1 mouse cellular context compared by ENCODE assay signal in the genomic region with DNA sequence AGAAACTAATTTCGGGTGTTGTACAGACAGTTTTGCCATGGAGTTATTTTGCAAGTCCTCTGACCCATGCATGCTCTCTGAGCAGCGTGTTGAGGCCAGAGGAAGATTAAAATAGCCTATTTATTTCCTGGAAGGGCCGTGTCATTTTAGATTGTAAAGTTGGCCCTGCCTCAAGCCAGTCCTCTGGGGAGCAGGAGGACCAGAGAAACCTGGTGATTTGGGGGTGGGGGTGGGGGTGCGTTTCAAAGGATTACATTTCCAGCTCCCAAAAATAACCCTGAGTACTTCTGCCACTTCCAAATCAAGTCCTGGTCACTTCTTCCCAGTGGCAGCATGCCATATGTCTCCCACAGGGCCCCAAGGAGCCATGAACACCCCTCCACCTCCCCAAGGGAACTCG.
TF ChIP-seq lines count a peak whose summit lies in the region.

No protein-coding gene starts in this region.

TF ChIP-seq in MEL, 35 proteins besides CTCF, POLR2A, EP300 and RAD21:
- no peak for TF ChIP-seq ZMIZ1 (IDR thresholded peaks at IDR 0.05; ENCODE audit: low read depth, low read length)
- TF ChIP-seq MAFK (IDR thresholded peaks at IDR 0.05; ENCODE audit: borderline replicate concordance, low read depth, low read length) = no peak
- TF ChIP-seq SMC3 (IDR thresholded peaks at IDR 0.05; ENCODE audit: low read depth, low read length) = no peak
- no peak for TF ChIP-seq CHD1 (IDR thresholded peaks at IDR 0.05; ENCODE audit: low read depth, low read length)
- TF ChIP-seq MYB (IDR thresholded peaks at IDR 0.05; ENCODE audit: low read depth, low read length) = no peak
- no peak for TF ChIP-seq MAZ (IDR thresholded peaks at IDR 0.05; ENCODE audit: low read depth, low read length)
- no peak for TF ChIP-seq GATA1 (IDR thresholded peaks at IDR 0.05; ENCODE audit: low read depth, low read length)
- TF ChIP-seq JUND (IDR thresholded peaks at IDR 0.05; ENCODE audit: low read depth, low read length) = no peak
TF ChIP-seq in MEL: peak in this region for 0.
